Mouse (Mus musculus): Measurements from ENCODE around the gene Wasf3. TPM values are rescaled to one million over a fixed set of nuclear protein-coding genes. Genes with fewer than 3 reads are reported as not detected.

Wasf3 gene
- polyA plus RNA-seq, 1 experiment from 2014 or later: 6.6 TPM

GRCm38 (mm10) chr5:146420081-146420480 is 35.3 kb downstream of the Wasf3 start:
- no peaks in the 10 kb centered on the region for H3K4me1 ChIP-seq (ENCODE audit: control insufficient read depth, insufficient read depth, low read length)
- no peak overlapping the region for H3K4me3 ChIP-seq (ENCODE audit: low read depth, low read length)
- H3K4me2 ChIP-seq (ENCODE audit: low read depth): no peak overlapping the region
- H3K9ac ChIP-seq (ENCODE audit: low read length): no peak overlapping the region
- no peaks in the 10 kb centered on the region for H3K36me3 ChIP-seq (ENCODE audit: control insufficient read depth, insufficient read depth, low read length)
- ATAC-seq (ENCODE audit: insufficient read depth, low FRiP score, low TSS enrichment) (no peak), DNase-seq (ENCODE audit: low spot score) (peak; percentile 33)
- H3K27ac ChIP-seq (ENCODE audit: low read depth, low read length): no peak overlapping the region
- WGBS: 86% methylated on average over 1 of the region's 1 CpGs
- no peaks in the 10 kb centered on the region for H3K9me3 ChIP-seq (ENCODE audit: control insufficient read depth, low read length)
- no peaks in the 10 kb centered on the region for H3K27me3 ChIP-seq (ENCODE audit: control insufficient read depth, insufficient read depth, low read length)

- 80% methylated on average over 8 of the region's 8 CpGs for WGBS
- Histone ChIP-seq H3K4me1 (ENCODE audit: control insufficient read depth, insufficient read depth, low read length) (no peaks in the 10 kb centered on the region), H3K4me3 (ENCODE audit: low read depth, low read length) (no peak overlapping the region), H3K9ac (ENCODE audit: low read length) (no peak overlapping the region), H3K36me3 (ENCODE audit: control insufficient read depth, insufficient read depth, low read length) (no peaks in the 10 kb centered on the region; the same call in 1 of the 2 replicates), H3K4me2 (ENCODE audit: low read depth) (no peak overlapping the region), H3K27me3 (ENCODE audit: control insufficient read depth, insufficient read depth, low read length) (no peaks in the 10 kb centered on the region), H3K9me3 (ENCODE audit: control insufficient read depth, low read length) (no peaks in the 10 kb centered on the region), H3K27ac (ENCODE audit: low read depth, low read length) (no peak overlapping the region)
- ATAC-seq (ENCODE audit: insufficient read depth, low FRiP score, low TSS enrichment) (no peak), DNase-seq (ENCODE audit: low spot score) (no peak)
Measured at GRCm38 (mm10) chr5:146424711-146425326, 40.0 kb downstream of the Wasf3 start.

- H3K36me3 ChIP-seq (ENCODE audit: control insufficient read depth, insufficient read depth, low read length): no peaks in the 10 kb centered on the region; the same call in 1 of the 2 replicates
- no peak overlapping the region for H3K4me3 ChIP-seq (ENCODE audit: low read depth, low read length)
- no peak overlapping the region for H3K9ac ChIP-seq (ENCODE audit: low read length)
- 94% methylated on average over 4 of the region's 4 CpGs for WGBS
- no peak overlapping the region for H3K4me2 ChIP-seq (ENCODE audit: low read depth)
- H3K27ac ChIP-seq (ENCODE audit: low read depth, low read length): no peak overlapping the region
- no peaks in the 10 kb centered on the region for H3K4me1 ChIP-seq (ENCODE audit: control insufficient read depth, insufficient read depth, low read length)
- no peaks in the 10 kb centered on the region for H3K9me3 ChIP-seq (ENCODE audit: control insufficient read depth, low read length)
- no peak for DNase-seq (ENCODE audit: low spot score)
- no peak for ATAC-seq (ENCODE audit: insufficient read depth, low FRiP score, low TSS enrichment)
- H3K27me3 ChIP-seq (ENCODE audit: control insufficient read depth, insufficient read depth, low read length): no peaks in the 10 kb centered on the region
Measured at GRCm38 (mm10) chr5:146425656-146426055, 40.9 kb downstream of the Wasf3 start.

- WGBS: 85% methylated on average over 4 of the region's 4 CpGs
Measured at GRCm38 (mm10) chr5:146428109-146428508, 43.3 kb downstream of the Wasf3 start.

GRCm38 (mm10) chr5:146431821-146432220 is 47.0 kb downstream of the Wasf3 start:
- Histone ChIP-seq H3K4me3 (ENCODE audit: low read depth, low read length) (no peak overlapping the region), H3K9me3 (ENCODE audit: control insufficient read depth, low read length) (no peaks in the 10 kb centered on the region), H3K9ac (ENCODE audit: low read length) (no peak overlapping the region), H3K4me2 (ENCODE audit: low read depth) (no peak overlapping the region), H3K27ac (ENCODE audit: low read depth, low read length) (no peak overlapping the region), H3K4me1 (ENCODE audit: control insufficient read depth, insufficient read depth, low read length) (no peaks in the 10 kb centered on the region), H3K36me3 (ENCODE audit: control insufficient read depth, insufficient read depth, low read length) (peaks cover 1% of the 10 kb centered on the region), H3K27me3 (ENCODE audit: control insufficient read depth, insufficient read depth, low read length) (no peaks in the 10 kb centered on the region)
- ATAC-seq (ENCODE audit: insufficient read depth, low FRiP score, low TSS enrichment) (no peak), DNase-seq (ENCODE audit: low spot score) (no peak)
- WGBS: 81% methylated on average over 3 of the region's 3 CpGs

More at GRCm38 (mm10) chr5:146428109-146428508, 43.3 kb downstream of the Wasf3 start:
- no peaks in the 10 kb centered on the region; the same call in 1 of the 2 replicates for H3K36me3 ChIP-seq (ENCODE audit: control insufficient read depth, insufficient read depth, low read length)
- no peak for ATAC-seq (ENCODE audit: insufficient read depth, low FRiP score, low TSS enrichment)
- no peak overlapping the region for H3K27ac ChIP-seq (ENCODE audit: low read depth, low read length)
- no peak overlapping the region for H3K4me2 ChIP-seq (ENCODE audit: low read depth)
- H3K4me1 ChIP-seq (ENCODE audit: control insufficient read depth, insufficient read depth, low read length): no peaks in the 10 kb centered on the region
- no peaks in the 10 kb centered on the region for H3K27me3 ChIP-seq (ENCODE audit: control insufficient read depth, insufficient read depth, low read length)
- DNase-seq (ENCODE audit: low spot score): no peak
- no peak overlapping the region for H3K9ac ChIP-seq (ENCODE audit: low read length)
- no peaks in the 10 kb centered on the region for H3K9me3 ChIP-seq (ENCODE audit: control insufficient read depth, low read length)
- H3K4me3 ChIP-seq (ENCODE audit: low read depth, low read length): no peak overlapping the region

- Histone ChIP-seq H3K36me3 (ENCODE audit: control insufficient read depth, insufficient read depth, low read length) (peaks cover 3% of the 10 kb centered on the region), H3K4me1 (ENCODE audit: control insufficient read depth, insufficient read depth, low read length) (no peaks in the 10 kb centered on the region), H3K27me3 (ENCODE audit: control insufficient read depth, insufficient read depth, low read length) (no peaks in the 10 kb centered on the region), H3K4me3 (ENCODE audit: low read depth, low read length) (no peak overlapping the region), H3K27ac (ENCODE audit: low read depth, low read length) (no peak overlapping the region), H3K9me3 (ENCODE audit: control insufficient read depth, low read length) (no peaks in the 10 kb centered on the region), H3K4me2 (ENCODE audit: low read depth) (no peak overlapping the region), H3K9ac (ENCODE audit: low read length) (no peak overlapping the region)
- 85% methylated on average over 6 of the region's 6 CpGs for WGBS
- no peak for ATAC-seq (ENCODE audit: insufficient read depth, low FRiP score, low TSS enrichment)
- no peak for DNase-seq (ENCODE audit: low spot score)
Measured at GRCm38 (mm10) chr5:146432476-146432875, 47.7 kb downstream of the Wasf3 start.

- peaks cover 3% of the 10 kb centered on the region; the same call in 1 of the 2 replicates for H3K36me3 ChIP-seq (ENCODE audit: control insufficient read depth, insufficient read depth, low read length)
- no peaks in the 10 kb centered on the region for H3K9me3 ChIP-seq (ENCODE audit: control insufficient read depth, low read length)
- H3K9ac ChIP-seq (ENCODE audit: low read length): no peak overlapping the region
- ATAC-seq (ENCODE audit: insufficient read depth, low FRiP score, low TSS enrichment): no peak
- H3K4me3 ChIP-seq (ENCODE audit: low read depth, low read length): no peak overlapping the region
- no peaks in the 10 kb centered on the region for H3K4me1 ChIP-seq (ENCODE audit: control insufficient read depth, insufficient read depth, low read length)
- H3K27me3 ChIP-seq (ENCODE audit: control insufficient read depth, insufficient read depth, low read length): no peaks in the 10 kb centered on the region
- H3K27ac ChIP-seq (ENCODE audit: low read depth, low read length): no peak overlapping the region
- no peak overlapping the region for H3K4me2 ChIP-seq (ENCODE audit: low read depth)
- WGBS: 93% methylated on average over 16 of the region's 16 CpGs
- no peak for DNase-seq (ENCODE audit: low spot score)
Measured at GRCm38 (mm10) chr5:146435316-146435715, 50.5 kb downstream of the Wasf3 start.

- H3K27me3 ChIP-seq (ENCODE audit: control insufficient read depth, insufficient read depth, low read length): no peaks in the 10 kb centered on the region
- no peaks in the 10 kb centered on the region for H3K4me1 ChIP-seq (ENCODE audit: control insufficient read depth, insufficient read depth, low read length)
- ATAC-seq (ENCODE audit: insufficient read depth, low FRiP score, low TSS enrichment): no peak
- 94% methylated on average over 11 of the region's 11 CpGs for WGBS
- no peak overlapping the region for H3K27ac ChIP-seq (ENCODE audit: low read depth, low read length)
- peaks cover 3% of the 10 kb centered on the region; the same call in 1 of the 2 replicates for H3K36me3 ChIP-seq (ENCODE audit: control insufficient read depth, insufficient read depth, low read length)
- DNase-seq (ENCODE audit: low spot score): no peak
- no peaks in the 10 kb centered on the region for H3K9me3 ChIP-seq (ENCODE audit: control insufficient read depth, low read length)
- H3K9ac ChIP-seq (ENCODE audit: low read length): no peak overlapping the region
- H3K4me3 ChIP-seq (ENCODE audit: low read depth, low read length): no peak overlapping the region
- H3K4me2 ChIP-seq (ENCODE audit: low read depth): no peak overlapping the region
Measured at GRCm38 (mm10) chr5:146436796-146437195, 52.0 kb downstream of the Wasf3 start.

GRCm38 (mm10) chr5:146439152-146439781 is 54.5 kb downstream of the Wasf3 start:
- H3K4me3 ChIP-seq (ENCODE audit: low read depth, low read length): no peak overlapping the region
- DNase-seq (ENCODE audit: low spot score) (no peak), ATAC-seq (ENCODE audit: insufficient read depth, low FRiP score, low TSS enrichment) (no peak)
- peaks cover 3% of the 10 kb centered on the region; the same call in 1 of the 2 replicates for H3K36me3 ChIP-seq (ENCODE audit: control insufficient read depth, insufficient read depth, low read length)
- H3K27ac ChIP-seq (ENCODE audit: low read depth, low read length): no peak overlapping the region
- H3K9me3 ChIP-seq (ENCODE audit: control insufficient read depth, low read length): no peaks in the 10 kb centered on the region
- no peak overlapping the region for H3K4me2 ChIP-seq (ENCODE audit: low read depth)
- 88% methylated on average over 7 of the region's 7 CpGs for WGBS
- no peaks in the 10 kb centered on the region for H3K4me1 ChIP-seq (ENCODE audit: control insufficient read depth, insufficient read depth, low read length)
- H3K9ac ChIP-seq (ENCODE audit: low read length): no peak overlapping the region
- no peaks in the 10 kb centered on the region for H3K27me3 ChIP-seq (ENCODE audit: control insufficient read depth, insufficient read depth, low read length)

Measured in neural tube, embryonic 11.5 days (tissue).